Mouse (Mus musculus) embryonic fibroblast, embryonic 13.5 days (primary cell): Measurements from ENCODE around the gene Fbxl12.

Experiments
- CTCF ChIP-seq: IDR thresholded peaks from 2 replicates; pipeline ENCODE4 v1.5.1; 2011; ENCODE audit warnings: mild to moderate bottlenecking, control low read depth, low read length, moderate library complexity, borderline replicate concordance; ENCODE audit not compliant: insufficient read depth
- POLR2A ChIP-seq: IDR thresholded peaks from 2 replicates; pipeline ENCODE4 v1.6.1; 2011; ENCODE audit warnings: low read depth, mild to moderate bottlenecking, control low read depth, low read length, moderate library complexity

GRCm38 (mm10) chr9:20666510-20667034, 22.0 kb upstream of the Fbxl12 start:
- TF ChIP-seq CTCF = no peak
- no peak for TF ChIP-seq POLR2A
